Comparison of ENCODE assay signal across 19 mouse cellular contexts in the genomic region with DNA sequence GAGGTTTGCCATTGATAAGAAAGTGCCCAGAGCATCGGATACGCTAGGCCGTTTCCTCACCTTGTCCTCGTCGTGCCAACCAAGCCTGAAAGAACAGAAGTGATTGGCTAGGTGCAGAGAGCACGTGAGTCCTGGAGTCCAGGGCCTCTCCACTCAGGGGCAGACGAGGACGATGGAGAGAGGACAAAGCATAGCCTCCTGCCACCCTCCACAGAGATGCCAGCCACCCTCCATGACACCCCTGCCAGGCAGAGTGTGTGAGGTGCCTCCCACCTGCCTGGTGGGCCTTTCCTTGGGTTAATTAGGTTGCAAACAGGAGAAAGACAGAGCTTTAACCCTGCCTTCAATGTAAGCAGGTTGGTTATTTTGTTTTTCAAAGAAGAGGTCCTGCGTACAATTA.
DNase-seq lines count a peak whose midpoint lies in the region; ATAC-seq lines count a peak whose summit lies in the region.
"Had no signal": no experiment of that assay in that cellular context is flagged by ENCODE, and none has a peak within 500 bp of the region (broad histone marks: within the 10 kb centered on the region; RNA-seq: fewer than 3 reads in every experiment).

No protein-coding gene starts in this region.

- 82% methylated on average over 9 of the region's 9 CpGs for WGBS in embryonic facial prominence, embryonic 13.5 days
- 62% methylated on average over 9 of the region's 9 CpGs for WGBS in forebrain, embryonic 13.5 days
- 58% methylated on average over 9 of the region's 9 CpGs for WGBS in hindbrain, embryonic 14.5 days
- 37% methylated on average over 9 of the region's 9 CpGs for WGBS in midbrain, embryonic 14.5 days

- no peak overlapping the region for H3K4me3 ChIP-seq in embryonic facial prominence, embryonic 13.5 days
- no peak overlapping the region for H3K4me3 ChIP-seq in forebrain, embryonic 13.5 days
- H3K4me3 ChIP-seq in hindbrain, embryonic 14.5 days (replicated peaks; ENCODE audit: low read length): no peak overlapping the region
- H3K4me3 ChIP-seq in midbrain, embryonic 14.5 days (replicated peaks; ENCODE audit: low read depth, low read length): no peak overlapping the region
- H3K4me3 ChIP-seq: left cerebral cortex, adult 2 months; lung, embryonic 15.5 days; myocyte; stomach, embryonic 15.5 days had no signal

- DNase-seq in hindbrain, embryonic 14.5 days (ENCODE audit: low spot score): no peak
- no peak for DNase-seq in midbrain, embryonic 14.5 days
- no peak for DNase-seq in T-cell, adult 2 months (ENCODE audit: low spot score)
- no peak for DNase-seq in thymus, postnatal 14 days
- no peak for DNase-seq in cerebellum, adult 9-10 months
- DNase-seq: adrenal gland, postnatal 10 days; cerebellum, adult 2 months; gastrocnemius, postnatal 36 days; heart, postnatal 4 days; kidney, adult 2 months had no signal

- no peak overlapping the region for H3K27ac ChIP-seq in embryonic facial prominence, embryonic 13.5 days
- peak overlapping the region; percentile 87 for H3K27ac ChIP-seq in forebrain, embryonic 13.5 days
- peak overlapping the region; percentile 85 for H3K27ac ChIP-seq in hindbrain, embryonic 14.5 days
- H3K27ac ChIP-seq in midbrain, embryonic 14.5 days (replicated peaks; ENCODE audit: low read depth, low read length): peak overlapping the region; percentile 91
- H3K27ac ChIP-seq: left cerebral cortex, adult 2 months; lung, embryonic 15.5 days; stomach, embryonic 15.5 days had no signal

- no peaks in the 10 kb centered on the region for H3K9me3 ChIP-seq in embryonic facial prominence, embryonic 13.5 days
- no peaks in the 10 kb centered on the region for H3K9me3 ChIP-seq in forebrain, embryonic 13.5 days (replicated peaks)
- H3K9me3 ChIP-seq in hindbrain, embryonic 14.5 days (ENCODE audit: control insufficient read depth, low read length): no peaks in the 10 kb centered on the region
- H3K9me3 ChIP-seq in midbrain, embryonic 14.5 days (ENCODE audit: control insufficient read depth, low read length): no peaks in the 10 kb centered on the region
- H3K9me3 ChIP-seq: lung, embryonic 15.5 days; stomach, embryonic 15.5 days had no signal

- ATAC-seq in embryonic facial prominence, embryonic 13.5 days (ENCODE audit: insufficient number of reproducible peaks, insufficient read depth, low FRiP score, low TSS enrichment, low read depth): no peak
- no peak for ATAC-seq in forebrain, embryonic 13.5 days
- ATAC-seq in hindbrain, embryonic 14.5 days (ENCODE audit: low FRiP score): no peak
- ATAC-seq in midbrain, embryonic 14.5 days (ENCODE audit: low FRiP score, low TSS enrichment): peak; percentile 62; the same call in 1 of the 2 replicates
- ATAC-seq in inflammation-experienced regulatory T-cells, adult 6 months: no peak

- H3K27me3 ChIP-seq in embryonic facial prominence, embryonic 13.5 days: no peaks in the 10 kb centered on the region
- H3K27me3 ChIP-seq in forebrain, embryonic 13.5 days: peaks cover 1% of the 10 kb centered on the region; the same call in 1 of the 2 replicates
- no peaks in the 10 kb centered on the region for H3K27me3 ChIP-seq in hindbrain, embryonic 14.5 days (ENCODE audit: control insufficient read depth, insufficient read depth, low read length)
- no peaks in the 10 kb centered on the region for H3K27me3 ChIP-seq in midbrain, embryonic 14.5 days (ENCODE audit: control insufficient read depth, insufficient read depth, low read length)
- H3K27me3 ChIP-seq: lung, embryonic 15.5 days; stomach, embryonic 15.5 days had no signal

- 0 out of 2 replicates have a peak overlapping the region, but pooled peaks have one; percentile 27 for H3K9ac ChIP-seq in embryonic facial prominence, embryonic 13.5 days
- H3K9ac ChIP-seq in forebrain, embryonic 13.5 days: no peak overlapping the region
- H3K9ac ChIP-seq in hindbrain, embryonic 14.5 days: peak overlapping the region; percentile 38
- peak overlapping the region; percentile 24; the same call in 1 of the 2 replicates for H3K9ac ChIP-seq in midbrain, embryonic 14.5 days (replicated peaks; ENCODE audit: low read length)
- H3K9ac ChIP-seq: lung, embryonic 15.5 days; stomach, embryonic 15.5 days had no signal

- no peaks in the 10 kb centered on the region for H3K36me3 ChIP-seq in embryonic facial prominence, embryonic 13.5 days
- H3K36me3 ChIP-seq in forebrain, embryonic 13.5 days (ENCODE audit: poor library complexity, severe bottlenecking): no peaks in the 10 kb centered on the region
- no peaks in the 10 kb centered on the region for H3K36me3 ChIP-seq in hindbrain, embryonic 14.5 days (replicated peaks; ENCODE audit: control insufficient read depth, insufficient read depth)
- no peaks in the 10 kb centered on the region for H3K36me3 ChIP-seq in midbrain, embryonic 14.5 days (ENCODE audit: control insufficient read depth, insufficient read depth, low read length)
- H3K36me3 ChIP-seq: lung, embryonic 15.5 days had no signal

- peaks cover 60% of the 10 kb centered on the region for H3K4me1 ChIP-seq in embryonic facial prominence, embryonic 13.5 days
- H3K4me1 ChIP-seq in forebrain, embryonic 13.5 days: peaks cover 49% of the 10 kb centered on the region
- peaks cover 58% of the 10 kb centered on the region for H3K4me1 ChIP-seq in hindbrain, embryonic 14.5 days (replicated peaks; ENCODE audit: control insufficient read depth, insufficient read depth, low read length)
- peaks cover 64% of the 10 kb centered on the region for H3K4me1 ChIP-seq in midbrain, embryonic 14.5 days (ENCODE audit: control insufficient read depth, insufficient read depth, low read length)

- no peak overlapping the region for H3K4me2 ChIP-seq in embryonic facial prominence, embryonic 13.5 days
- no peak overlapping the region for H3K4me2 ChIP-seq in forebrain, embryonic 13.5 days
- no peak overlapping the region; the same call in 1 of the 2 replicates for H3K4me2 ChIP-seq in hindbrain, embryonic 14.5 days (replicated peaks)
- H3K4me2 ChIP-seq in midbrain, embryonic 14.5 days (ENCODE audit: low read length): peak overlapping the region; percentile 39
- H3K4me2 ChIP-seq: heart, embryonic 11.5 days; liver, embryonic 11.5 days; lung, embryonic 15.5 days; stomach, embryonic 15.5 days had no signal
